Mouse (Mus musculus) midbrain, postnatal 0 days (tissue): ENCODE data around the gene Snrpn. TPM values are rescaled to one million over a fixed set of nuclear protein-coding genes. Genes with fewer than 3 reads are reported as not detected.

ENCODE experiments used
- ATAC-seq: fragments of 200-750 bp; cut with Nextera tagmentation; 2 replicates; pipeline ENCODE4 v1.8.0; 2017; ENCODE audit warnings: moderate number of reproducible peaks, mild to moderate bottlenecking, moderate TSS enrichment, moderate library complexity; ENCODE audit not compliant: low FRiP score
- DNase-seq: peaks from one replicate; pipeline ENCODE4 v3.0.0-alpha.2; 2015; ENCODE audit warnings: low spot score
- H3K27ac ChIP-seq: fragments of 300-500 bp; sonication (generic); 2 replicates; pipeline ENCODE4 v1.5.1; 2014; ENCODE audit warnings: low read depth, mild to moderate bottlenecking, low read length, mixed read lengths
- H3K27me3 ChIP-seq: fragments of 300-500 bp; sonication (generic); 2 replicates; pipeline ENCODE4 v1.6.1; 2014; ENCODE audit warnings: low read length, control low read depth, mixed read lengths; ENCODE audit not compliant: insufficient read depth
- H3K36me3 ChIP-seq: fragments of 300-500 bp; sonication (generic); 2 replicates; pipeline ENCODE4 v1.6.1; 2014; ENCODE audit warnings: low read length, control low read depth, mixed read lengths; ENCODE audit not compliant: insufficient read depth
- H3K4me1 ChIP-seq: fragments of 300-500 bp; sonication (generic); 2 replicates; pipeline ENCODE4 v1.6.1; 2014; ENCODE audit warnings: mild to moderate bottlenecking, control low read depth, antibody characterized with exemption, low read length, mixed read lengths; ENCODE audit not compliant: insufficient read depth
- H3K4me2 ChIP-seq: fragments of 300-500 bp; sonication (generic); 2 replicates; pipeline ENCODE4 v1.6.1; 2014; ENCODE audit warnings: low read depth, mild to moderate bottlenecking, low read length, mixed read lengths; ENCODE audit not compliant: poor library complexity, severe bottlenecking
- H3K4me3 ChIP-seq: fragments of 300-500 bp; sonication (generic); 2 replicates; pipeline ENCODE4 v1.5.1; 2014; ENCODE audit warnings: low read depth, mild to moderate bottlenecking, low read length, moderate library complexity
- H3K9ac ChIP-seq: fragments of 300-500 bp; sonication (generic); replicated peaks from 2 replicates; pipeline ENCODE4 v1.6.1; 2014; ENCODE audit warnings: mild to moderate bottlenecking, low read length, moderate library complexity, mixed read lengths; ENCODE audit not compliant: poor library complexity, severe bottlenecking
- H3K9me3 ChIP-seq: fragments of 300-500 bp; sonication (generic); 2 replicates; pipeline ENCODE4 v1.6.1; 2016; ENCODE audit warnings: low read length, control low read depth
- CTCF ChIP-seq: IDR thresholded peaks from 2 replicates; pipeline ENCODE4 v1.5.1; 2016; ENCODE audit warnings: antibody characterized with exemption, mild to moderate bottlenecking
- WGBS: fragments of 180-500 bp; shearing (Covaris S2); extraction: QIAGEN DNeasy Blood & Tissue Kit; methylation state at CpG from one replicate; pipeline ENCODE4 v1.1.7; 2014; 5-methylcytosine and 5-hydroxymethylcytosine counted together
- polyA plus RNA-seq: library from polyadenylated mRNA; unstranded; fragments of >200 nt; fragmentation: Nextera tagmentation; extraction: Ambion mirVana; gene quantifications from 2 replicates; pipeline ENCODE4 v1.2.1, GENCODE M21; 2015
- total RNA-seq: library from RNA; depleted of rRNA; stranded (reverse); fragments of >200 nt; gene quantifications from 2 replicates; pipeline ENCODE4 v1.2.3, GENCODE M21; 2014

Gene Snrpn
- total and polyA plus RNA-seq, 2 experiments from 2014 or later: 544 to 1,182 TPM

GRCm38 (mm10) chr7:60097154-60097859 is 42.7 kb downstream of the Snrpn start:
- no peaks in the 10 kb centered on the region for H3K4me1 ChIP-seq
- WGBS: 44% methylated on average over 3 of the region's 3 CpGs
- peak; percentile 86 for ATAC-seq
- H3K36me3 ChIP-seq: no peaks in the 10 kb centered on the region
- H3K9me3 ChIP-seq: no peaks in the 10 kb centered on the region
- H3K27me3 ChIP-seq: no peaks in the 10 kb centered on the region
- H3K4me3 ChIP-seq: peak overlapping the region; percentile 9; the same call in 1 of the 2 replicates
- peak overlapping the region; percentile 68 for H3K27ac ChIP-seq
- TF ChIP-seq CTCF: no peak
- peak; percentile 85 for DNase-seq
- peak overlapping the region; percentile 9; the same call in 1 of the 2 replicates for H3K4me2 ChIP-seq
- H3K9ac ChIP-seq: peak overlapping the region; percentile 19; the same call in 1 of the 2 replicates

- ATAC-seq (no peak), DNase-seq (peak; percentile 1)
- Histone ChIP-seq H3K9me3 (no peaks in the 10 kb centered on the region), H3K27ac (no peak overlapping the region), H3K4me2 (no peak overlapping the region), H3K27me3 (no peaks in the 10 kb centered on the region), H3K4me3 (no peak overlapping the region), H3K36me3 (no peaks in the 10 kb centered on the region), H3K9ac (no peak overlapping the region), H3K4me1 (no peaks in the 10 kb centered on the region)
- TF ChIP-seq CTCF: no peak
- WGBS: 62% methylated on average over 2 of the region's 2 CpGs
Observed at GRCm38 (mm10) chr7:60076301-60076700, 63.7 kb downstream of the Snrpn start.

GRCm38 (mm10) chr7:60047481-60048201 is 92.4 kb downstream of the Snrpn start:
- H3K4me1 ChIP-seq: no peaks in the 10 kb centered on the region
- H3K36me3 ChIP-seq: no peaks in the 10 kb centered on the region
- H3K4me3 ChIP-seq: peak overlapping the region; percentile 28
- WGBS: 56% methylated on average over 6 of the region's 6 CpGs
- no peak for TF ChIP-seq CTCF
- H3K9me3 ChIP-seq: 0 out of 2 replicates have a peak, but pooled peaks cover 3% of the 10 kb centered on the region
- peak overlapping the region; percentile 16 for H3K4me2 ChIP-seq
- DNase-seq: peak; percentile 73
- peak; percentile 78; the same call in 1 of the 2 replicates for ATAC-seq
- H3K9ac ChIP-seq: 0 out of 2 replicates have a peak overlapping the region, but pooled peaks have one; percentile 14
- H3K27me3 ChIP-seq: no peaks in the 10 kb centered on the region
- peak overlapping the region; percentile 34 for H3K27ac ChIP-seq

- DNase-seq (no peak), ATAC-seq (no peak)
- Histone ChIP-seq H3K4me2 (no peak overlapping the region), H3K27me3 (no peaks in the 10 kb centered on the region), H3K36me3 (no peaks in the 10 kb centered on the region), H3K9me3 (no peaks in the 10 kb centered on the region), H3K27ac (no peak overlapping the region), H3K4me3 (no peak overlapping the region), H3K9ac (no peak overlapping the region), H3K4me1 (no peaks in the 10 kb centered on the region)
- TF ChIP-seq CTCF: no peak
- 68% methylated on average over 3 of the region's 3 CpGs for WGBS
Observed at GRCm38 (mm10) chr7:60013186-60013585, 126.8 kb downstream of the Snrpn start.

- peak; percentile 58 for TF ChIP-seq CTCF
- Histone ChIP-seq H3K27ac (no peak overlapping the region), H3K4me1 (no peaks in the 10 kb centered on the region), H3K36me3 (no peaks in the 10 kb centered on the region), H3K4me3 (no peak overlapping the region), H3K9ac (no peak overlapping the region), H3K4me2 (no peak overlapping the region), H3K9me3 (peaks cover 10% of the 10 kb centered on the region; the same call in 1 of the 2 replicates), H3K27me3 (no peaks in the 10 kb centered on the region)
- no peak for ATAC-seq
- peak; percentile 40 for DNase-seq
- WGBS: 37% methylated on average over 3 of the region's 3 CpGs
Observed at GRCm38 (mm10) chr7:60007727-60008360, 132.2 kb downstream of the Snrpn start.
